Mouse (Mus musculus) bone marrow macrophage, adult 2 months (primary cell): ENCODE results near the gene Gpx8.

Experiments used
- CTCF ChIP-seq: IDR thresholded peaks from 2 replicates; pipeline ENCODE4 v1.5.1; 2012; ENCODE audit warnings: low read depth, mild to moderate bottlenecking, low read length, moderate library complexity
- POLR2A ChIP-seq: IDR thresholded peaks from 2 replicates; pipeline ENCODE4 v1.6.1; 2012; ENCODE audit warnings: mild to moderate bottlenecking, low read depth, low read length, borderline replicate concordance

DNA sequence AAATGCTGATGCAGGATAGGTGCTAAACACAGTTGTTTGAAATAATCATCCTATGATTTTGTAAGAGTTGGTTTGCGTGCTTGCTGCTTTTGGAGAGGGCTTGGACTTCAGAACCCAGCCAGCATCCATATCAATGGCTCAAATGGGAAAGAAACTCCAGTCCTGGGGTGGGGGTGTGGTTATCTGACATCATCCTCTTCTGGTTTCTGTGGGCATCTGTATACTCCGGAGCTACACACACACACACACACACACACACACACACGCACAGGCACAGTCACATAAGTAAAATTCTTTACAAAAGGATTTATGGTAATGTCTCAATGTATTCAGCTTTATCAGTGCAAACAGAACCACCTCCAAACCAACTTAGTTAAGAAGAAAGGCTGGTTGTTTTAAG lies 46.1 kb downstream of the Gpx8 start:
- TF ChIP-seq POLR2A, result no peak
- TF ChIP-seq CTCF, result no peak
